Mouse (Mus musculus): ENCODE results near the gene Nudt19. TPM values are rescaled to one million over a fixed set of nuclear protein-coding genes. Genes with fewer than 3 reads are reported as not detected.
"Not testable (repeated sequence)": the region's sequence is repeated elsewhere in the genome, so short reads cannot be mapped to it uniquely, and the experiment has no call there.

Nudt19 gene
- polyA plus RNA-seq, 1 experiment from 2014 or later: 91.1 TPM

GRCm38 (mm10) chr7:35586055-35586905 lies 30.2 kb upstream of the Nudt19 start, which contains the start of gene Ankrd27:
Gene Ankrd27, plus strand, starts transcription at chr7:35586244.
- WGBS: under 1% methylated on average over 49 of the region's 49 CpGs
- Histone ChIP-seq H3K4me2 (peak within 1 kb of the TSS; percentile 100), H3K9me3 (no peaks in the 10 kb centered on the region), H3K9ac (peak within 1 kb of the TSS; percentile 68), H3K27ac (peak within 1 kb of the TSS; percentile 65), H3K4me1 (peaks cover 28% of the 10 kb centered on the region), H3K27me3 (replicated peaks) (peaks cover 21% of the 10 kb centered on the region), H3K36me3 (no peaks in the 10 kb centered on the region), H3K4me3 (replicated peaks) (peak within 1 kb of the TSS; percentile 84)
- ATAC-seq (ENCODE audit: insufficient read depth, low FRiP score, low read depth): peak; percentile 98

- peak within 1 kb of the TSS; percentile 65 for H3K27ac ChIP-seq
- H3K9me3 ChIP-seq: no peaks in the 10 kb centered on the region
- H3K27me3 ChIP-seq (replicated peaks): peaks cover 21% of the 10 kb centered on the region
- peak within 1 kb of the TSS; percentile 100 for H3K4me2 ChIP-seq
- H3K9ac ChIP-seq: peak within 1 kb of the TSS; percentile 68
- no peaks in the 10 kb centered on the region for H3K36me3 ChIP-seq
- H3K4me3 ChIP-seq (replicated peaks): peak within 1 kb of the TSS; percentile 84
- H3K4me1 ChIP-seq: peaks cover 28% of the 10 kb centered on the region
- ATAC-seq (ENCODE audit: insufficient read depth, low FRiP score, low read depth): peak; percentile 83
- WGBS: under 1% methylated on average over 45 of the region's 45 CpGs
Observed at GRCm38 (mm10) chr7:35585191-35586054, 29.3 kb upstream of the Nudt19 start, which contains the start of gene Rgs9bp. Gene Rgs9bp, minus strand, starts transcription at chr7:35585582.

- H3K4me3 ChIP-seq (replicated peaks): peak overlapping the region; percentile 84
- ATAC-seq (ENCODE audit: insufficient read depth, low FRiP score, low read depth): no peak
- peak overlapping the region; percentile 17; the same call in 1 of the 2 replicates for H3K9ac ChIP-seq
- no peak overlapping the region for H3K27ac ChIP-seq
- no peaks in the 10 kb centered on the region for H3K36me3 ChIP-seq
- peaks cover 21% of the 10 kb centered on the region for H3K27me3 ChIP-seq (replicated peaks)
- H3K4me2 ChIP-seq: peak overlapping the region; percentile 100
- WGBS: under 1% methylated on average over 50 of the region's 50 CpGs
- H3K4me1 ChIP-seq: peaks cover 28% of the 10 kb centered on the region
- no peaks in the 10 kb centered on the region for H3K9me3 ChIP-seq
Observed at GRCm38 (mm10) chr7:35584786-35585190, 28.7 kb upstream of the Nudt19 start.

GRCm38 (mm10) chr7:35584068-35584785 lies 28.1 kb upstream of the Nudt19 start:
- H3K36me3 ChIP-seq: no peaks in the 10 kb centered on the region
- H3K9ac ChIP-seq: no peak overlapping the region
- peak overlapping the region; percentile 84 for H3K4me3 ChIP-seq (replicated peaks)
- 5% methylated on average over 36 of the region's 36 CpGs for whole genome bisulfite sequencing
- no peak overlapping the region for H3K27ac ChIP-seq
- peaks cover 28% of the 10 kb centered on the region for H3K4me1 ChIP-seq
- ATAC-seq (ENCODE audit: insufficient read depth, low FRiP score, low read depth): no peak
- H3K4me2 ChIP-seq: peak overlapping the region; percentile 100
- peaks cover 21% of the 10 kb centered on the region for H3K27me3 ChIP-seq (replicated peaks)
- no peaks in the 10 kb centered on the region for H3K9me3 ChIP-seq

- Histone ChIP-seq H3K27me3 (replicated peaks) (peaks cover 21% of the 10 kb centered on the region), H3K9me3 (no peaks in the 10 kb centered on the region), H3K36me3 (no peaks in the 10 kb centered on the region), H3K9ac (no peak overlapping the region), H3K27ac (no peak overlapping the region), H3K4me2 (no peak overlapping the region), H3K4me3 (replicated peaks) (no peak overlapping the region), H3K4me1 (peaks cover 28% of the 10 kb centered on the region)
- 12% methylated on average over 11 of the region's 11 CpGs for WGBS
- ATAC-seq (ENCODE audit: insufficient read depth, low FRiP score, low read depth): no peak
Observed at GRCm38 (mm10) chr7:35583476-35584025, 27.4 kb upstream of the Nudt19 start.

- peaks cover 20% of the 10 kb centered on the region for H3K4me1 ChIP-seq
- no peak overlapping the region for H3K9ac ChIP-seq
- H3K27me3 ChIP-seq (replicated peaks): peaks cover 21% of the 10 kb centered on the region
- WGBS: 66% methylated on average over 5 of the region's 5 CpGs
- no peaks in the 10 kb centered on the region for H3K9me3 ChIP-seq
- no peak overlapping the region for H3K4me2 ChIP-seq
- no peak for ATAC-seq (ENCODE audit: insufficient read depth, low FRiP score, low read depth)
- H3K36me3 ChIP-seq: no peaks in the 10 kb centered on the region
- no peak overlapping the region for H3K4me3 ChIP-seq (replicated peaks)
- H3K27ac ChIP-seq: no peak overlapping the region
Observed at GRCm38 (mm10) chr7:35582719-35583118, 26.6 kb upstream of the Nudt19 start.

GRCm38 (mm10) chr7:35579849-35580248 lies 23.7 kb upstream of the Nudt19 start:
- no peak overlapping the region for H3K4me3 ChIP-seq (replicated peaks)
- no peaks in the 10 kb centered on the region for H3K36me3 ChIP-seq
- 40% methylated on average over 4 of the region's 4 CpGs for WGBS
- H3K9ac ChIP-seq: no peak overlapping the region
- H3K27ac ChIP-seq: no peak overlapping the region
- no peak overlapping the region for H3K4me2 ChIP-seq
- peaks cover 19% of the 10 kb centered on the region for H3K27me3 ChIP-seq (replicated peaks)
- H3K4me1 ChIP-seq: peaks cover 11% of the 10 kb centered on the region; the same call in 1 of the 2 replicates
- no peak for ATAC-seq (ENCODE audit: insufficient read depth, low FRiP score, low read depth)
- H3K9me3 ChIP-seq: no peaks in the 10 kb centered on the region

GRCm38 (mm10) chr7:35570883-35571282 lies 14.8 kb upstream of the Nudt19 start:
- 22% methylated on average over 6 of the region's 6 CpGs for WGBS
- H3K9ac ChIP-seq; H3K4me3 ChIP-seq (replicated peaks); H3K27me3 ChIP-seq (replicated peaks); H3K27ac ChIP-seq; H3K4me2 ChIP-seq; H3K9me3 ChIP-seq; H3K36me3 ChIP-seq; H3K4me1 ChIP-seq; ATAC-seq (ENCODE audit: insufficient read depth, low FRiP score, low read depth): not testable (repeated sequence)

GRCm38 (mm10) chr7:35569724-35570123 lies 13.6 kb upstream of the Nudt19 start:
- H3K4me2 ChIP-seq; ATAC-seq (ENCODE audit: insufficient read depth, low FRiP score, low read depth); H3K27me3 ChIP-seq (replicated peaks); H3K27ac ChIP-seq; H3K36me3 ChIP-seq; H3K9me3 ChIP-seq; H3K9ac ChIP-seq; H3K4me3 ChIP-seq (replicated peaks); H3K4me1 ChIP-seq: not testable (repeated sequence)
- WGBS: 94% methylated on average over 4 of the region's 4 CpGs

- H3K4me3 ChIP-seq (replicated peaks); H3K4me2 ChIP-seq; H3K36me3 ChIP-seq; H3K27me3 ChIP-seq (replicated peaks); H3K9me3 ChIP-seq; ATAC-seq (ENCODE audit: insufficient read depth, low FRiP score, low read depth); H3K27ac ChIP-seq; H3K9ac ChIP-seq; H3K4me1 ChIP-seq: not testable (repeated sequence)
- WGBS: 75% methylated on average over 13 of the region's 13 CpGs
Observed at GRCm38 (mm10) chr7:35565965-35566364, 9.9 kb upstream of the Nudt19 start.

- H3K27ac ChIP-seq; H3K9ac ChIP-seq; H3K36me3 ChIP-seq; H3K27me3 ChIP-seq (replicated peaks); H3K4me2 ChIP-seq; ATAC-seq (ENCODE audit: insufficient read depth, low FRiP score, low read depth); H3K4me3 ChIP-seq (replicated peaks); H3K9me3 ChIP-seq; H3K4me1 ChIP-seq: not testable (repeated sequence)
- 74% methylated on average over 10 of the region's 10 CpGs for WGBS
Observed at GRCm38 (mm10) chr7:35564872-35565271, 8.8 kb upstream of the Nudt19 start.
